In genomic region chr9:54043067-54043466, GRCm38 (mm10) we compare ENCODE assay signal across 24 mouse cellular contexts. TPM values are rescaled to one million over a fixed set of nuclear protein-coding genes. Genes with fewer than 3 reads are reported as not detected.
"Had no signal": no experiment of that assay in that cellular context is flagged by ENCODE, and none has a peak within 500 bp of the region (broad histone marks: within the 10 kb centered on the region; RNA-seq: fewer than 3 reads in every experiment).

No protein-coding gene starts in this region.

- H3K9me3 ChIP-seq: limb, embryonic 12.5 days; limb, embryonic 15.5 days; midbrain, embryonic 12.5 days had no signal

- H3K27me3 ChIP-seq: limb, embryonic 12.5 days; limb, embryonic 15.5 days; midbrain, embryonic 12.5 days had no signal

- H3K4me1 ChIP-seq: limb, embryonic 12.5 days had no signal

- H3K9ac ChIP-seq: limb, embryonic 12.5 days; limb, embryonic 15.5 days; liver, embryonic 14.5 days; liver, postnatal 0 days; lung, embryonic 14.5 days; midbrain, embryonic 12.5 days had no signal

- H3K27ac ChIP-seq: kidney, postnatal 0 days; layer of hippocampus, adult 2 months; limb, embryonic 12.5 days; limb, embryonic 15.5 days; liver, embryonic 14.5 days; macrophage; midbrain, embryonic 12.5 days; stomach, postnatal 0 days had no signal

- H3K4me2 ChIP-seq: limb, embryonic 12.5 days; limb, embryonic 15.5 days; liver, embryonic 11.5 days; lung, embryonic 14.5 days; midbrain, embryonic 12.5 days had no signal

- DNase-seq: kidney, adult 2 months; kidney, postnatal 25 days; layer of hippocampus, adult 9-11 months; liver, postnatal 0 days; lung, embryonic 14.5 days; right cerebral cortex, adult 18-20 months; right cerebral cortex, postnatal 14 days; right cerebral cortex, postnatal 4 days; thymus, adult 2 months; thymus, postnatal 14 days had no signal

- ATAC-seq: intestine, postnatal 0 days; liver, postnatal 0 days; lung, postnatal 0 days; midbrain, embryonic 16.5 days had no signal

- H3K4me3 ChIP-seq: layer of hippocampus, adult 2 months; limb, embryonic 12.5 days; limb, embryonic 15.5 days; midbrain, embryonic 12.5 days had no signal

- H3K36me3 ChIP-seq: limb, embryonic 12.5 days; limb, embryonic 15.5 days; midbrain, embryonic 12.5 days had no signal

RNA-seq across cellular contexts. Expression of gene Tnfaip8l3, which starts 25.1 kb away (rescaled TPM):
- total RNA-seq: neutrophil, adult 5-6 weeks had no signal
- polyA plus RNA-seq: liver, embryonic 11.5 days; macrophage; stomach, embryonic 14.5 days had no signal
